In the genomic region with DNA sequence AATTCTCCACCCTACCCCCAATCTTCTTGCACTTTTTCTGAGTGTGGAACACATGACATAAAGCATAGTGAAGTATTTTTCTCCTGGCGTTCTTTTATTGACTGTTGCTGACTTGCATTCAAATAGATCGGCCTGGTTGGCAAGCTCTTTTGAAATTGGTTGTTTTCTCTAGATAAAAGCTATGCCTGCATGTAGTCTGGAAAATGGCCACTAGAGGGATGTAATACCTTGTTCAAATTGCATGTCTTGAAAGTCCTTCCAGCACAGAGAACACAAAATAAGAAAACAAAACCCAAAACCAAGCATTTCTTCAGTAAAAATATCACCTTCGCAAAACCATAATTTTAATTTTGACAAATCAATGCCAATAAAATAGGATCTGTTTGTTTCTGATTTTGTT, we compare ENCODE assay signal across 8 mouse cellular contexts.
A peak's percentile ranks its signal among the peaks of the same experiment; 100 is the strongest.
DNase-seq lines count a peak whose midpoint lies in the region.

No protein-coding gene starts in this region.

- intact Hi-C loops in left cerebral cortex, postnatal 36 days (cut with DNase I) = loop anchor here (5.0 kb wide), 1 partner anchor 280 kb away; no protein-coding TSS in a partner anchor
- intact Hi-C loops in gastrocnemius, postnatal 36 days (cut with DNase I) = loop anchor here (10.0 kb wide), 1 partner anchor 283 kb away; no protein-coding TSS in a partner anchor

- DNase-seq in adrenal gland, adult 2 months = peak; percentile 32
- DNase-seq in adrenal gland, postnatal 25 days = no peak
- peak; percentile 47 for DNase-seq in left cerebral cortex, adult 11 months (ENCODE audit: low spot score)
- DNase-seq in left cerebral cortex, postnatal 36 days (ENCODE audit: low spot score in 2 of 2) = no peak
- DNase-seq in adipocyte (ENCODE audit: low spot score) = peak; percentile 80
- peak; percentile 39 for DNase-seq in induced T-regulatory cell, adult 2 months (ENCODE audit: low read depth)
- DNase-seq in mesoderm, embryonic 11.5 days (ENCODE audit: low read depth, low spot score) = peak; percentile 66
- DNase-seq in gastrocnemius, postnatal 36 days = no peak

Comparison
In these comparisons a context has a peak if more than half of its experiments do, and no peak if none do; other contexts are left out.
1. DNase-seq: peak in adrenal gland, adult 2 months (single experiment), left cerebral cortex, adult 11 months (single experiment), adipocyte (single experiment), induced T-regulatory cell, adult 2 months (single experiment) and mesoderm, embryonic 11.5 days (single experiment); none in adrenal gland, postnatal 25 days (single experiment), left cerebral cortex, postnatal 36 days (0 of 2) and gastrocnemius, postnatal 36 days (0 of 2).